In the genomic region with DNA sequence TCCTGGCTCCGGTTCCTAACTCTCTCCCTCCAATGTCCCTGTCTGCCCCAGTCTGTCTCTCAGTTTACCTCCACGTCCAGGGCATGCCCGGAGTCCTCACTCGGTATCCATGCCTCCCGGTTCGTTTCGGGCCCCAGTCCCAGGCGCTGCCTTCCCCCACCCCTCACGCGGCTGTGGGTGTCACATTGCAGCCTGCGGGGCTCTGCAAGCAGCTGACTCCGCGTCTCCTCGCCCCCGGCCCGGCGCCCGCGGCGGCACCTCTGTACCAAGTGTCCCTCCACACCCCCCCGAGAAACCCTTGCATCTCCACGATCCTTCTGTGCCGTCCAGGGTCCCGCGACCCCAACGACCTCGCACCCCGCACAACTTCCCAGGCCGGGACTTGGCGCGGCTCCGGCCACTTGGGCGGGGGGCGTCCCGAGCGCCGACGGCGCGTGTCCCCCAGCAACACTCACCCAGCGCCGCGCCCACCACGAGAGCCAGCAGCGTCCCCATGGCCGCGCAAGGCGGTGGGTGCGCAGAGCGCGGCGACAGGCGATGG, we compare ENCODE assay signal across 9 mouse cellular contexts. TPM values are rescaled to one million over a fixed set of nuclear protein-coding genes. Genes with fewer than 3 reads are reported as not detected.
DNase-seq lines count a peak whose midpoint lies in the region; ATAC-seq and TF ChIP-seq lines count a peak whose summit lies in the region.
"Had no signal": no experiment of that assay in that cellular context is flagged by ENCODE, and none has a peak within 500 bp of the region (broad histone marks: within the 10 kb centered on the region; RNA-seq: fewer than 3 reads in every experiment).

No protein-coding gene starts in this region.

- no peak for ATAC-seq in embryonic facial prominence, embryonic 11.5 days (replicated peaks; ENCODE audit: insufficient number of reproducible peaks, low FRiP score, low TSS enrichment, low read depth)
- ATAC-seq in hindbrain, embryonic 13.5 days (ENCODE audit: low FRiP score), result peak; percentile 29
- ATAC-seq in midbrain, embryonic 15.5 days (replicated peaks), result no peak
- no peak for ATAC-seq in megakaryocyte-erythroid progenitor cell, adult 5-6 weeks (replicated peaks; ENCODE audit: low FRiP score, low TSS enrichment, poor library complexity, severe bottlenecking)

- H3K9me3 ChIP-seq in CH12.LX (replicated peaks; ENCODE audit: low read length), result peaks cover 6% of the 10 kb centered on the region
- H3K9me3 ChIP-seq in embryonic facial prominence, embryonic 11.5 days (replicated peaks; ENCODE audit: control insufficient read depth, low read length), result no peaks in the 10 kb centered on the region
- H3K9me3 ChIP-seq in hindbrain, embryonic 13.5 days, result no peaks in the 10 kb centered on the region
- no peaks in the 10 kb centered on the region for H3K9me3 ChIP-seq in midbrain, embryonic 15.5 days

- no peak for TF ChIP-seq POLR2A in CH12.LX (IDR thresholded peaks at IDR 0.05; ENCODE audit: low read depth, low read length)

- no peaks in the 10 kb centered on the region for H3K27me3 ChIP-seq in CH12.LX (replicated peaks)
- peaks cover 19% of the 10 kb centered on the region for H3K27me3 ChIP-seq in embryonic facial prominence, embryonic 11.5 days (ENCODE audit: control insufficient read depth, insufficient read depth, low read length)
- peaks cover 49% of the 10 kb centered on the region for H3K27me3 ChIP-seq in hindbrain, embryonic 13.5 days
- H3K27me3 ChIP-seq in midbrain, embryonic 15.5 days (replicated peaks), result peaks cover 19% of the 10 kb centered on the region

- no peak overlapping the region for H3K9ac ChIP-seq in CH12.LX (ENCODE audit: insufficient read depth, low read depth)
- H3K9ac ChIP-seq in embryonic facial prominence, embryonic 11.5 days (replicated peaks; ENCODE audit: low read length), result peak overlapping the region; percentile 59
- peak overlapping the region; percentile 81 for H3K9ac ChIP-seq in hindbrain, embryonic 13.5 days
- H3K9ac ChIP-seq in midbrain, embryonic 15.5 days, result peak overlapping the region; percentile 68

- H3K4me1 ChIP-seq in CH12.LX (ENCODE audit: control insufficient read depth in 1 of 2, insufficient read depth in 2 of 2), result peaks cover 4 to 21% of the 10 kb centered on the region in 2 experiments; a peak in 3 of 4 replicates
- H3K4me1 ChIP-seq in embryonic facial prominence, embryonic 11.5 days (ENCODE audit: control insufficient read depth, insufficient read depth, low read length), result peaks cover 4% of the 10 kb centered on the region
- H3K4me1 ChIP-seq in hindbrain, embryonic 13.5 days (replicated peaks), result peaks cover 21% of the 10 kb centered on the region
- peaks cover 19% of the 10 kb centered on the region for H3K4me1 ChIP-seq in midbrain, embryonic 15.5 days

- H3K79me2 ChIP-seq in CH12.LX (replicated peaks; ENCODE audit: control insufficient read depth, extremely low read depth, insufficient read depth, poor library complexity, severe bottlenecking), result no peaks in the 10 kb centered on the region

- H3K4me2 ChIP-seq in CH12.LX (ENCODE audit: insufficient read depth, low read depth, poor library complexity, severe bottlenecking), result peak overlapping the region; percentile 26; the same call in 1 of the 2 replicates
- H3K4me2 ChIP-seq in embryonic facial prominence, embryonic 11.5 days (ENCODE audit: low read depth, low read length), result peak overlapping the region; percentile 97
- H3K4me2 ChIP-seq in hindbrain, embryonic 13.5 days, result peak overlapping the region; percentile 91
- H3K4me2 ChIP-seq in midbrain, embryonic 15.5 days, result peak overlapping the region; percentile 95

- peak overlapping the region in 1 of 3 experiments; percentile 45 for H3K4me3 ChIP-seq in CH12.LX (replicated peaks in 1 of 3; ENCODE audit: low read depth in 2 of 3, low read length in 2 of 3, poor library complexity in 1 of 3)
- peak overlapping the region; percentile 49 for H3K4me3 ChIP-seq in embryonic facial prominence, embryonic 11.5 days (ENCODE audit: low read depth, low read length)
- peak overlapping the region; percentile 63 for H3K4me3 ChIP-seq in hindbrain, embryonic 13.5 days
- H3K4me3 ChIP-seq in midbrain, embryonic 15.5 days, result peak overlapping the region; percentile 63

- no peak for TF ChIP-seq EP300 in CH12.LX (IDR thresholded peaks at IDR 0.05; ENCODE audit: low read length)

- no peak for TF ChIP-seq RAD21 in CH12.LX (IDR thresholded peaks at IDR 0.05; ENCODE audit: low read depth, low read length)

- no peak for TF ChIP-seq CTCF in CH12.LX (conservative IDR thresholded peaks at IDR 0.05 in 1 of 2, IDR thresholded peaks at IDR 0.05 in 1 of 2; ENCODE audit: low read depth in 2 of 2, low read length in 2 of 2)

- under 1% methylated on average over 52 of the region's 53 CpGs for WGBS in embryonic facial prominence, embryonic 11.5 days
- 1% methylated on average over 51 of the region's 53 CpGs for WGBS in hindbrain, embryonic 13.5 days
- under 1% methylated on average over 46 of the region's 53 CpGs for WGBS in midbrain, embryonic 15.5 days

- in situ Hi-C loops in CH12.LX (cut with MboI; ENCODE audit: low pct_ligation_motif_present, low pct_unique_long_range_greater_than_20kb, low sequenced_read_pairs), result no loop called here

- H3K36me3 ChIP-seq in CH12.LX (replicated peaks in 1 of 2; ENCODE audit: control insufficient read depth in 1 of 2, insufficient read depth in 1 of 2, low read length in 1 of 2), result peaks cover 31 to 41% of the 10 kb centered on the region in 2 experiments
- H3K36me3 ChIP-seq in embryonic facial prominence, embryonic 11.5 days (replicated peaks; ENCODE audit: control insufficient read depth, insufficient read depth, low read depth, low read length), result peaks cover 3% of the 10 kb centered on the region; the same call in 1 of the 2 replicates
- H3K36me3 ChIP-seq in hindbrain, embryonic 13.5 days, result peaks cover 33% of the 10 kb centered on the region
- peaks cover 12% of the 10 kb centered on the region for H3K36me3 ChIP-seq in midbrain, embryonic 15.5 days (replicated peaks)

- H3K27ac ChIP-seq in CH12.LX (ENCODE audit: insufficient read depth, low read depth), result no peak overlapping the region
- H3K27ac ChIP-seq in embryonic facial prominence, embryonic 11.5 days (replicated peaks; ENCODE audit: low read depth, low read length), result no peak overlapping the region
- peak overlapping the region; percentile 67; the same call in 1 of the 2 replicates for H3K27ac ChIP-seq in hindbrain, embryonic 13.5 days
- H3K27ac ChIP-seq in midbrain, embryonic 15.5 days, result peak overlapping the region; percentile 63; the same call in 1 of the 2 replicates

- DNase-seq in heart, adult 11 months, result peak; percentile 94
- no peak for DNase-seq in heart, adult 8-10 months (ENCODE audit: low spot score)
- DNase-seq in CH12.LX (ENCODE audit: extremely low read depth), result no peak
- DNase-seq in embryonic facial prominence, embryonic 11.5 days (ENCODE audit: low spot score), result peak; percentile 35
- DNase-seq in adrenal gland, adult 8-10 months, result no peak

- dilution Hi-C loops in CH12.LX (cut with MboI; ENCODE audit: extremely low pct_ligation_motif_present, extremely low pct_unique_long_range_greater_than_20kb, low sequenced_read_pairs), result no loop called here

RNA-seq across cellular contexts. Expression of a gene that starts 0.5 kb away (rescaled TPM):
- total RNA-seq in heart, adult 8-10 months (2022), result 10 to 100 TPM; 36.1 to 54.8 (median 38.3) TPM
- total RNA-seq in CH12.LX (2012; rRNA removed), result 0.17 and 0.30 TPM in 2 replicates
- total RNA-seq in CH12.LX (2014; rRNA removed), result not detected in 2 replicates
- polyA plus RNA-seq in CH12.LX (2012; ENCODE audit: insufficient read length, low read depth), result not detected in 2 replicates
- 0.81 and 0.96 TPM in 2 replicates for polyA plus RNA-seq in embryonic facial prominence, embryonic 11.5 days (2014; fragmentation: Nextera tagmentation; extraction: Ambion mirVana)
- polyA plus RNA-seq in hindbrain, embryonic 13.5 days (2015; fragmentation: Nextera tagmentation; extraction: Ambion mirVana), result 4.7 and 5.2 TPM in 2 replicates
- polyA plus RNA-seq in midbrain, embryonic 15.5 days (2015; fragmentation: Nextera tagmentation; extraction: Ambion mirVana), result 9.2 and 9.9 TPM in 2 replicates
- total RNA-seq in adrenal gland, adult 8-10 months (2022), result 10 to 100 TPM; 14.2 to 27.2 (median 18.9) TPM
- total RNA-seq in megakaryocyte-erythroid progenitor cell, adult 5-6 weeks (2014; fragmentation: Nextera tagmentation), result 0.64 TPM in 1 of 2 replicates, not detected in the other
- 1.4 TPM in 1 of 2 replicates, not detected in the other for total RNA-seq in megakaryocyte-erythroid progenitor cell, adult 5-6 weeks (2017)
- total RNA-seq: G1E had no signal
- polyA plus RNA-seq: G1E had no signal

RNA-seq across cellular contexts. Expression of a gene that starts 11.2 kb away (rescaled TPM):
- total RNA-seq in heart, adult 8-10 months (2022), result 1 to 10 TPM; 2.2 to 3.7 (median 2.6) TPM
- total RNA-seq in CH12.LX (2012; rRNA removed) (1.7 and 3.0 TPM in 2 replicates), CH12.LX (2014; rRNA removed) (8.7 and 11.2 TPM in 2 replicates)
- 16.7 and 18.7 TPM in 2 replicates for polyA plus RNA-seq in CH12.LX (2012; ENCODE audit: insufficient read length, low read depth)
- polyA plus RNA-seq in embryonic facial prominence, embryonic 11.5 days (2014; fragmentation: Nextera tagmentation; extraction: Ambion mirVana), result 2.2 and 3.6 TPM in 2 replicates
- 0.65 and 0.78 TPM in 2 replicates for polyA plus RNA-seq in hindbrain, embryonic 13.5 days (2015; fragmentation: Nextera tagmentation; extraction: Ambion mirVana)
- polyA plus RNA-seq in midbrain, embryonic 15.5 days (2015; fragmentation: Nextera tagmentation; extraction: Ambion mirVana), result 0.47 and 0.80 TPM in 2 replicates
- 1 to 10 TPM in 3 of 4 experiments, under 1 TPM in 1; 0.26 to 1.5 (median 1.2) TPM for total RNA-seq in adrenal gland, adult 8-10 months (2022)
- 103 and 201 TPM in 2 replicates for total RNA-seq in megakaryocyte-erythroid progenitor cell, adult 5-6 weeks (2014; fragmentation: Nextera tagmentation)
- 28.3 and 32.3 TPM in 2 replicates for total RNA-seq in megakaryocyte-erythroid progenitor cell, adult 5-6 weeks (2017)
- polyA plus RNA-seq: G1E had no signal

RNA-seq across cellular contexts. Expression of a gene that starts 29.4 kb away (rescaled TPM):
- total RNA-seq in heart, adult 8-10 months (2022), result 10 to 100 TPM; 26.6 to 42.2 (median 33.0) TPM
- 66.6 and 86.0 TPM in 2 replicates for total RNA-seq in CH12.LX (2012; rRNA removed)
- total RNA-seq in CH12.LX (2014; rRNA removed), result 45.7 and 49.5 TPM in 2 replicates
- 70.0 and 90.7 TPM in 2 replicates for polyA plus RNA-seq in CH12.LX (2012; ENCODE audit: insufficient read length, low read depth)
- polyA plus RNA-seq in embryonic facial prominence, embryonic 11.5 days (2014; fragmentation: Nextera tagmentation; extraction: Ambion mirVana), result 76.7 and 76.8 TPM in 2 replicates
- polyA plus RNA-seq in hindbrain, embryonic 13.5 days (2015; fragmentation: Nextera tagmentation; extraction: Ambion mirVana), result 227 and 231 TPM in 2 replicates
- polyA plus RNA-seq in midbrain, embryonic 15.5 days (2015; fragmentation: Nextera tagmentation; extraction: Ambion mirVana), result 262 and 274 TPM in 2 replicates
- 10 to 100 TPM; 37.7 to 65.1 (median 55.4) TPM for total RNA-seq in adrenal gland, adult 8-10 months (2022)
- 75.2 and 78.4 TPM in 2 replicates for total RNA-seq in megakaryocyte-erythroid progenitor cell, adult 5-6 weeks (2014; fragmentation: Nextera tagmentation)
- total RNA-seq in megakaryocyte-erythroid progenitor cell, adult 5-6 weeks (2017), result 19.2 and 29.6 TPM in 2 replicates

RNA-seq across cellular contexts. Expression of a gene that starts 49.8 kb away (rescaled TPM):
- total RNA-seq in heart, adult 8-10 months (2022), result 1 to 10 TPM in 2 of 4 experiments, under 1 TPM in 2; 0.71 to 4.8 (median 1.6) TPM
- total RNA-seq in CH12.LX (2012; rRNA removed) (not detected in 2 replicates), CH12.LX (2014; rRNA removed) (not detected in 2 replicates)
- 0.08 TPM in 1 of 2 replicates, not detected in the other for polyA plus RNA-seq in CH12.LX (2012; ENCODE audit: insufficient read length, low read depth)
- 11.8 TPM in 2 replicates for polyA plus RNA-seq in embryonic facial prominence, embryonic 11.5 days (2014; fragmentation: Nextera tagmentation; extraction: Ambion mirVana)
- polyA plus RNA-seq in hindbrain, embryonic 13.5 days (2015; fragmentation: Nextera tagmentation; extraction: Ambion mirVana), result 0.79 and 1.3 TPM in 2 replicates
- not detected in 2 replicates for polyA plus RNA-seq in midbrain, embryonic 15.5 days (2015; fragmentation: Nextera tagmentation; extraction: Ambion mirVana)
- 1 to 10 TPM in 1 of 4 experiments, under 1 TPM in 3; 0.73 to 1.3 (median 0.86) TPM for total RNA-seq in adrenal gland, adult 8-10 months (2022)
- total RNA-seq in megakaryocyte-erythroid progenitor cell, adult 5-6 weeks (2014; fragmentation: Nextera tagmentation), result not detected in 2 replicates
- not detected in 2 replicates for total RNA-seq in megakaryocyte-erythroid progenitor cell, adult 5-6 weeks (2017)
- polyA plus RNA-seq: G1E had no signal

Comparison
In these comparisons a context has a peak if more than half of its experiments do, and no peak if none do; other contexts are left out.
1. DNase-seq: peak in heart, adult 11 months (single experiment) and embryonic facial prominence, embryonic 11.5 days (single experiment); none in heart, adult 8-10 months (single experiment), CH12.LX (single experiment) and adrenal gland, adult 8-10 months (single experiment).
2. H3K27ac ChIP-seq: peak in hindbrain, embryonic 13.5 days (single experiment) and midbrain, embryonic 15.5 days (single experiment); none in CH12.LX (single experiment) and embryonic facial prominence, embryonic 11.5 days (single experiment).
3. H3K4me2 ChIP-seq: peak in every context shown above with its lines; median percentile 97 in embryonic facial prominence, embryonic 11.5 days; 95 in midbrain, embryonic 15.5 days; 91 in hindbrain, embryonic 13.5 days; 26 in CH12.LX.
4. RNA of a gene that starts 0.5 kb away (total RNA-seq): 36.1 to 54.8 TPM in heart, adult 8-10 months and 14.2 to 27.2 TPM in adrenal gland, adult 8-10 months; 0.17 to 0.30 TPM in CH12.LX and 0.64 to 1.4 TPM in megakaryocyte-erythroid progenitor cell, adult 5-6 weeks; every median in the first group is over 4 times any median in the second.